Mouse (Mus musculus): ENCODE results near the gene Akap13.
A peak's percentile ranks its signal among the peaks of the same experiment; 100 is the strongest.

The Akap13 gene

GRCm38 (mm10) chr7:75620976-75621375, 165.6 kb downstream of the Akap13 start:
- DNase-seq (ENCODE audit: extremely low read depth, insufficient read length, low spot score) = no peak

GRCm38 (mm10) chr7:75627831-75628230, 172.5 kb downstream of the Akap13 start:
- no peak for DNase-seq (ENCODE audit: extremely low read depth, insufficient read length, low spot score)

- no peak for DNase-seq (ENCODE audit: extremely low read depth, insufficient read length, low spot score)
These were observed 174.3 kb downstream of the Akap13 start for GRCm38 (mm10) chr7:75629669-75630068.

- DNase-seq (ENCODE audit: extremely low read depth, insufficient read length, low spot score) = no peak
These were observed 177.6 kb downstream of the Akap13 start for GRCm38 (mm10) chr7:75632941-75633340.

GRCm38 (mm10) chr7:75633393-75633792, 178.1 kb downstream of the Akap13 start:
- DNase-seq (ENCODE audit: extremely low read depth, insufficient read length, low spot score) = no peak

- peak; percentile 68 for DNase-seq (ENCODE audit: extremely low read depth, insufficient read length, low spot score)
These were observed 178.6 kb downstream of the Akap13 start for GRCm38 (mm10) chr7:75633807-75634526.

GRCm38 (mm10) chr7:75638769-75639168, 183.4 kb downstream of the Akap13 start:
- DNase-seq (ENCODE audit: extremely low read depth, insufficient read length, low spot score) = no peak

- DNase-seq (ENCODE audit: extremely low read depth, insufficient read length, low spot score) = no peak
These were observed 184.2 kb downstream of the Akap13 start for GRCm38 (mm10) chr7:75639541-75639940.

- no peak for DNase-seq (ENCODE audit: extremely low read depth, insufficient read length, low spot score)
These were observed 184.7 kb downstream of the Akap13 start for GRCm38 (mm10) chr7:75640074-75640473.

- no peak for DNase-seq (ENCODE audit: extremely low read depth, insufficient read length, low spot score)
These were observed 185.3 kb downstream of the Akap13 start for GRCm38 (mm10) chr7:75640671-75641070.

- DNase-seq (ENCODE audit: extremely low read depth, insufficient read length, low spot score) = no peak
These were observed 186.3 kb downstream of the Akap13 start for GRCm38 (mm10) chr7:75641415-75642177.

GRCm38 (mm10) chr7:75642178-75642777, 186.9 kb downstream of the Akap13 start:
- peak; percentile 79 for DNase-seq (ENCODE audit: extremely low read depth, insufficient read length, low spot score)

GRCm38 (mm10) chr7:75642846-75643563, 187.7 kb downstream of the Akap13 start:
- DNase-seq (ENCODE audit: extremely low read depth, insufficient read length, low spot score) = no peak

GRCm38 (mm10) chr7:75643986-75644385, 188.7 kb downstream of the Akap13 start:
- DNase-seq (ENCODE audit: extremely low read depth, insufficient read length, low spot score) = no peak

- no peak for DNase-seq (ENCODE audit: extremely low read depth, insufficient read length, low spot score)
These were observed 189.3 kb downstream of the Akap13 start for GRCm38 (mm10) chr7:75644585-75644984.

- DNase-seq (ENCODE audit: extremely low read depth, insufficient read length, low spot score) = no peak
These were observed 190.0 kb downstream of the Akap13 start for GRCm38 (mm10) chr7:75645156-75645933.

GRCm38 (mm10) chr7:75648051-75648450, 192.7 kb downstream of the Akap13 start:
- DNase-seq (ENCODE audit: extremely low read depth, insufficient read length, low spot score) = no peak

- no peak for DNase-seq (ENCODE audit: extremely low read depth, insufficient read length, low spot score)
These were observed 193.6 kb downstream of the Akap13 start for GRCm38 (mm10) chr7:75648961-75649360.

- DNase-seq (ENCODE audit: extremely low read depth, insufficient read length, low spot score) = no peak
These were observed 194.6 kb downstream of the Akap13 start for GRCm38 (mm10) chr7:75649966-75650365.

GRCm38 (mm10) chr7:75653684-75654317, 198.5 kb downstream of the Akap13 start:
- DNase-seq (ENCODE audit: extremely low read depth, insufficient read length, low spot score) = no peak
